Mouse (Mus musculus): ENCODE data around the gene Usp30.

- TF ChIP-seq CTCF (IDR thresholded peaks at IDR 0.05; ENCODE audit: low read depth, low read length) (no peak), POLR2A (IDR thresholded peaks at IDR 0.05; ENCODE audit: borderline replicate concordance, low read depth, low read length) (no peak)
Observed at GRCm38 (mm10) chr5:114106391-114106935, 41.2 kb downstream of the Usp30 start.

All from bone marrow macrophage, adult 2 months (primary cell).